Mouse (Mus musculus) gastrocnemius, postnatal 14 days (tissue): ENCODE data around the gene Shisa5. TPM values are rescaled to one million over a fixed set of nuclear protein-coding genes. Genes with fewer than 3 reads are reported as not detected.

Experiments used
- DNase-seq: peaks from one replicate; pipeline ENCODE4 v3.0.0; 2021; ENCODE audit warnings: mixed read lengths
- intact Hi-C: fragments of 180-260 bp; cut with DNase I; formaldehyde crosslinking; loops from one replicate; pipeline ENCODE4 v1.15.1; 2025; ENCODE audit warnings: low total_unique reads
- total RNA-seq, 2 experiments: library from RNA; stranded (reverse); gene quantifications; 2 replicates each; pipeline ENCODE4 v1.2.3; 2021

Gene Shisa5
- total RNA-seq, 2 experiments from 2014 or later: 24.4 to 26.3 TPM

GRCm38 (mm10) chr9:109080516-109080915 is 42.2 kb downstream of the Shisa5 start:
- intact Hi-C loops: no loop called here

DNA sequence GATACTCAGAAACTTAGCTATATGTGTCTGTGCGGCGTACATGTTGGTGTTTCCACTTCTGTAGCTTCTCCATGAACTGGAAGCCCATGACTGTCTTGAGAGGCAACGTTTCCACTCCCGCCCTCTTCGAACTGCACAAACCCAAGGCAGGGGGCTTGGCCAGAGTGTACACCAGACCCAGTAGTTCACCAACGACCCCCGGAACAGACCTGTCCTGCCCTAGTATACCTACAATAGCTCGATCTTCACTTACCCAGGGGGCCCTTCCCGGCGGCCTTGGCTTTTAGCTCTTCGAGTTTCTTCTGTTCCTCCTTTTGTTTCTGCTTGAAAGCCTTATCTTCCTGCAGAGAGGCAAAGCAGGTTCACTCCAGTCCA is 43.4 kb downstream of the Shisa5 start:
- intact Hi-C loops: no loop called here
- DNase-seq: no peak

More at GRCm38 (mm10) chr9:109080516-109080915, 42.2 kb downstream of the Shisa5 start:
- DNase-seq: no peak

DNA sequence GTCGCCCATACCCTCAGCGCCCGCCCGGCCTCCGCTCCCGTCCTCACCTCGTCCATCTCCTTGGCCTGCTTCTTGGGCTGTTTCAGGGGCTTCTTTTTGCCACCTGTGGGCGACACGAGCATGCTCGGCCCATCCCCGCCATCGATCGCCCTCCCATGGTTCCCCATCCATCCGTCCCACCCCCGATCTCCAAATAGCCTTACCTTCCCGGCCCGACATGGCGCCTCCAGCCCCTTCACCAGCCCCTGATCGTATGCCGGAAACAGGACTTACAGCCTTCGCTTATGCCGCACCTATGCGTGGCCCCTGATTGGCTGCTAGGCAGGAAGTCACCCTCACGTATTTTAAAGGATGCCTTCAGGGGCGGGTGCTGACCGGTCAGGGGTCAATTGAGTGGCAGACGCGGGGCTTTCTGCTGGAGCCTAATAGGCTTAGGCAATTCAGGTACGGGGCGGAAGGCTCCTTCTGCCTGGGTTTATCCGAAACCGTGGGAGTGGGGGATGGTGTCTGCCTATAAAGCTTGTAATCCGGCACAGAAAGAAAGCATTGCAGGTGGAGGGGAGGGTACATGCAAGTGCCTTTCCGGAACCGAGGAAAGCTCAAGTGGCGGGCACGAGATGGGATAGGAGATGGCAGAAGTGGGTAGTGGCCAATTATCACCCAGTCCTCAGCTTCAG is 43.9 kb downstream of the Shisa5 start, which contains the start of the genes Ccdc51 and Tma7:
TSS of gene Ccdc51 (plus strand) at position 370 of the 677 bp plus-strand sequence.
TSS of gene Tma7 (minus strand) at position 464 of the 677 bp plus-strand sequence.
- peak; percentile 77 for DNase-seq
- intact Hi-C loops: no loop called here

GRCm38 (mm10) chr9:109084922-109085321 is 46.6 kb downstream of the Shisa5 start:
- intact Hi-C loops: loop anchor here (5.0 kb wide), 1 partner anchor 37 kb away; no protein-coding TSS in a partner anchor
- DNase-seq: no peak

DNA sequence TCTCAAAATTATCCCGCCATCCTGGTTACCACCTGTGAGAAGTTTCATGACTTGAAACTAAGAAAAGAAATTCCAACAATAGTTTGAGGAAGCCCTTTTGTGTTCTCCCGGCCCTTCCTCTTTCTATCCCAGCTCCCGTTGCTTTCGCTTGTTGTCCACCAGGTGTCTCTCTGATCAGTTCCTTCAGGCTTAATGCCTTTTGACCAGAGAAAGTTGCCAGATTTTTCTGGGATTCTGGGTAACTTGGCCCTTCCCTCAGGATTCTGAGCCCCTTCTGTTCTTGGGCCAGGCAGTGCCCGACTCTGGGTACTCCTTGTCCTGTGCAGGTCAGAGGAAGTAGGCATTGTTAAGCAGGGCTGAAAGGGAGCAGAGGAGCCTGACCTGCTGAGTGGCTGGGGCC is 49.6 kb downstream of the Shisa5 start:
- intact Hi-C loops: loop anchor here (5.0 kb wide), 1 partner anchor 34 kb away; no protein-coding TSS in a partner anchor
- peak; percentile 37 for DNase-seq

GRCm38 (mm10) chr9:109090446-109090845 is 52.1 kb downstream of the Shisa5 start:
- DNase-seq: no peak
- intact Hi-C loops: no loop called here

DNA sequence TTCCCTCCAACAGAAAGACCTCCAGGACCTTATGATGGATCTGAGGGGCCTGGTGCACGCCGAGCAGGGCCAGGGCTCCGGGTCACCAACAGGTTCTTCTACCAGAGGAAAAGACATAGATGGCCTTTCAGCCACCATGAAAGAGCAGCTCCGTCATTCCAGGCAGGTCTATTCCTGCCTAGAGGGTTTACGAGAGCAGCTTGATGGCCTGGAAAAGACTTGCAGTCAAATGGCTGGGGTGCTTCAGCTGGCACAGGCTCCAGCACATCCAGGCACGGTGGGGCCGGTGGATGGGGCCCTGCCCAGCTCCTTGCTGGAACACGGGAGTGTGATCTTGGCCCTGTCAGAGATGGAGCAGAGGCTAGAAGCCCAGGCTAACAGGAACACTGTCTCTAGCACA is 53.4 kb downstream of the Shisa5 start:
- DNase-seq: no peak
- intact Hi-C loops: no loop called here

- intact Hi-C loops: no loop called here
- no peak for DNase-seq
These were observed 54.4 kb downstream of the Shisa5 start for GRCm38 (mm10) chr9:109092799-109093198.

GRCm38 (mm10) chr9:109093786-109094552 is 55.6 kb downstream of the Shisa5 start:
- intact Hi-C loops: no loop called here
- no peak for DNase-seq

GRCm38 (mm10) chr9:109094553-109095136 is 56.3 kb downstream of the Shisa5 start:
- intact Hi-C loops: no loop called here
- DNase-seq: no peak

DNA sequence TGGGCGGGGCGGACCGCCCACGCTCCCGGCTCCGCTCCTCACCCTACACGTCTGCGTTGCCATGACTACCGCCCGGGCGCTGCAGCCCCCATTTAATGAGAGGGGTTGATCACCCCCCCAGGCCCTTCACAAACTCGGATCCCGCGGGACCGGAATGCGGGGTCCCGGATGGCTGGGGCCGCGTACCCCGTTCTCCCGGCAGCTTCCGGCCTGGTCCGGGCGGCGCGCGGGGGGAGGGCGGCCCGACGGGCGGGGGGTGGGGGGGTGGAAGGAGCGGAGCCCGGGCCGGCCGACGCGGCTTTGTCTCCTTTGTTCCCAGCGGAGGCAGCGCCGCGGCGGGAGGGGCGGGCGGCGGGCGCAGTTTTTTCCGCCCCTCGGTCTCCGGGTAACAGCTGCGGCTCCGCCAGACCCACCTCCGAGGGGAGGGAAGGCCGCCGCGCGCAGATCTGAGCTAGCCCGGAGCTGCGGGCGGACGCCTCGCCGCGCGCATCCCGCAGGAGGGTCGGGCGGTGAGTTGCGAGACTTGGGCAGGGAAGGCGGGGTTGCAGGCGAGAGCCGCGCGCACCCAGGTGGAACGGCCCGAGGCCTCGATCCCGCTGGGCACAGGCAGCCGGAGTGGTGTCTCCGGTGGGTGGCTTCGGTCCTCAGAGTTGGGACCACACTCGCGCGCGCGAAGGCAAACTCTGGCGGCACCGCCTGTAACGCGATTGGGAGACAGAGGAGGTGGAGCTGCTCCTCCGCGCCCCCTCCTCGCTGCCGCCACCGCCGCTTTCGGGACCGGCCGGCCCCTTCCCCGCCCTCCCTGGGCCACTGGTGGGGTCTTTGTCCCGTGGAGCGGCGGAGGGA is 57.0 kb downstream of the Shisa5 start, which contains the start of gene Plxnb1:
TSS of gene Plxnb1 (plus strand) at position 253 of the 846 bp plus-strand sequence.
- DNase-seq: peak; percentile 61
- intact Hi-C loops: no loop called here

DNA sequence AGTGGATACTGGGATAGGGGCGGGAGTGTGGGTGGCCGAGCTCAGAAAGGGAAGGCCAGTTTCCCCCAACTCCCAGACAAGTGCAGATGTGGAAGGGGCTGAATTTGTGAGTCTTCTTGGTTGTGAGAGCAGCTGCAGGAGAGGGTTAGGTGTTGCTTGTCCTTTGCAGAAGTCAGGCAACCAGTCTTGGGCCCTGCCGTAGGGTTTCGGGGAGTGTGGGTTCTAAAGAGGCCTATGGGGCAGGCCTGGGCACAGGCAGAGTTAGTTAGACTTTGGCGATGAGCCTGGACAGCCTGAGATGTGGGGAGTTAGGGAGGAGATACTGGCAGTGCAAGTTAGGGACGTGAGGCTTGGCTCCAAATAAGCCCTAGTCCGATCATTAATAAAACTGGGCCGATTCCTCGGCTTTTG is 57.9 kb downstream of the Shisa5 start:
- intact Hi-C loops: no loop called here
- DNase-seq: no peak

DNA sequence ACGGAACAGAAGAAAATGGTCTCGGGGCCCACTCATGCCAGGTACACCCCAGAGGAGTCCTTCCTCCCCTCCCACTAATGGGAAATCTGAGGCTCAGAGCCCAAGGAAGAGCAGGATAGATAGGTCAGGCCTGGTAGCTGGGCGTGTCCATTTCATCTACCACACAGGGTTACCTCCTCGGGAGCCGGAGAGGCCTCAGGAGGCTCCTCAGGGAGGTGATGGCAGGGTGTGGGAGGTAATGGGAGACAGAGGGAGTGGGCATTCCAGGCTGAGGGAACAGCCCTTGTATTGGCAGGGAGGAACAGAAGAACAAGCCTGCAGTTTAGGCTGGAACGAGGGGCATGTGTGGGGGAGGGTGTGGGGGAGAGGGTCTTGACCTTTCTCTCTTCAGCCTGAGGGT is 58.5 kb downstream of the Shisa5 start:
- intact Hi-C loops: no loop called here
- no peak for DNase-seq

DNA sequence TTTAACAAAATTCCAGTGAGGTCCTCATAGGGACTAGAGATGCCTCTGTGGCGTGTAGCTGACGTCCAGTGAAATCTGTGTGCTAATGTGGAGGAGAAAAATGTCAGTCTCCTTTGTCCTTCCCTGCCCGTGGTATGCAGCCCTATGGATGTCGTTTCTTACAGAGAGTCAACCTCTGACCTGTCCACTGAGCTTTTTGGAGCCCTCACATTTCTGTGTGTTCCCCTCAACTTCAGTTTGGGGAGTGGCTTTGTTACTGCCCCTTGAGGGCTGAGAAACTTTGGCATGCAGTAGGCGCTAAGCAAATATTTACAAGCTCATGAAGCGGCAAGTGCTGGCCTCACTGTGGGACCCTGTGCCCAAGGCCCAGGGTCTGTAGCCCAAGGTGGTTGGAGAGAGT is 58.9 kb downstream of the Shisa5 start:
- intact Hi-C loops: no loop called here
- DNase-seq: no peak

DNA sequence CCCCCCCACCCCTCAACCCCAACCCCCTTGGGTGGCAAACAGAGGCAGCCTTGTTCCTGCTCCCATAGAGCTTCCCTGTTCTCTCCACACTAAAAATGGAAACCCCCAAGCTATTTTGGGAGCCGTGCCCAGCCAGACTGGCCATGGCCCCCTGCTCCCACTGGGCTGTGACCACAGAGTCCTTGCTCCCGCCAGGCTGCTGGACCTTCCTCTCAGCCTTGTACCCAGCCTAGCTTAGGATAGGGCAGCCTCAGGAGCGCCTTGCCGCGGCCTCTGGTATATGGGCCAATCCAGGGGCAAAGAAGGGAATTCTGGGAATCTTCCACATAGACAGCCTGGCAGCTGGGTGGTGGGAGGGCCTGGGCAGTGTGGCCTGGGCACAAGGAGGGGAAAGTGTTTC is 59.5 kb downstream of the Shisa5 start:
- DNase-seq: no peak
- intact Hi-C loops: no loop called here

- intact Hi-C loops: no loop called here
- DNase-seq: no peak
These were observed 60.0 kb downstream of the Shisa5 start for GRCm38 (mm10) chr9:109098366-109098765.

GRCm38 (mm10) chr9:109098969-109099368 is 60.6 kb downstream of the Shisa5 start:
- intact Hi-C loops: no loop called here

DNA sequence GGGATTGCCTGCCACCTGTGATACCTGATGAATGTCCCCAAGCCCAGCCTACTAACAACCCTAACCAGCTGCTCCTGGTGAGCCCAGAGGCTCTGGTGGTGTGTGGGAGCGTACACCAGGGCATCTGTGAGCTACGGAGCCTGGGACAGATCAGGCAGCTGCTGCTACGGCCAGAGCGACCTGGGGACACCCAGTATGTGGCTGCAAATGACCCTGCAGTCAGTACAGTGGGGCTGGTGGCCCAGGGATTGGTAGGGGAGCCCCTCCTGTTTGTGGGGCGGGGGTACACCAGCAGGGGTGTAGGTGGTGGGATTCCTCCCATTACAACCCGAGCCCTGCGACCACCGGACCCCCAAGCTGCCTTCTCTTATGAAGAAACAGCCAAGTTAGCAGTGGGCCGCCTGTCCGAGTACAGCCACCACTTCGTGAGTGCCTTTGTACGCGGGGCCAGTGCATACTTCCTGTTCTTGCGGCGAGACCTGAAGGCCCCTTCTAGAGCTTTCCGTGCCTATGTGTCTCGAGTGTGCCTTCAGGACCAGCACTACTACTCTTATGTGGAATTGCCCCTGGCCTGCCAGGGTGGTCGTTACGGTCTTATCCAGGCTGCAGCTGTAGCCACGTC is 62.1 kb downstream of the Shisa5 start:
- intact Hi-C loops: no loop called here
- DNase-seq: no peak

More at GRCm38 (mm10) chr9:109098969-109099368, 60.6 kb downstream of the Shisa5 start:
- no peak for DNase-seq

- no peak for DNase-seq
- intact Hi-C loops: no loop called here
These were observed 63.6 kb downstream of the Shisa5 start for GRCm38 (mm10) chr9:109101933-109102445.
